Mouse (Mus musculus): ENCODE measurements around the gene Gm10100.
"Not testable (repeated sequence)": the region's sequence is repeated elsewhere in the genome, so short reads cannot be mapped to it uniquely, and the experiment has no call there.

Gene Gm10100

GRCm38 (mm10) chr10:77751254-77751653 lies 25.0 kb downstream of the Gm10100 start, which contains the start of gene Gm9736:
Gene Gm9736 (minus strand): TSS chr10:77751354.
- ATAC-seq (ENCODE audit: insufficient number of reproducible peaks, low FRiP score, low TSS enrichment), result not testable (repeated sequence)

DNA sequence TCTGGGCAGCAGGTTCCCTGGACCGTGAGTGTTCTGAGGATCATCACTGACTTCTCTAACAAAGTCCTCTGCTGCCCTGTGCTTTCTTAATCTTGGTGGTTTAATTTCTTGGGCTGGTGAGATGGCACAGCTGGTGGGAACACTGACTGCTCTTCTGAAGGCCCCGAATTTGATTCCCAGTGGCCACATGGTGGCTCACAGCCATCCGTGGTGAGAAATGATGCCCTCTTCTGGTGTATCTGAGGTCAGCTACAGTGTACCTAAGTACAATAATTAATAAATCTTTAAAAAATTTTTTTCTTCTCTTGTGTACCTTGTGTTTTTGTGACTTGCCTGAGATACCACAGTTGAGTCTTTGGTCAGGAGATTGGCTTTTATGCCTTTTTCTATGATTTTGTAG lies 26.0 kb downstream of the Gm10100 start:
- not testable (repeated sequence) for ATAC-seq (ENCODE audit: insufficient number of reproducible peaks, low FRiP score, low TSS enrichment)

DNA sequence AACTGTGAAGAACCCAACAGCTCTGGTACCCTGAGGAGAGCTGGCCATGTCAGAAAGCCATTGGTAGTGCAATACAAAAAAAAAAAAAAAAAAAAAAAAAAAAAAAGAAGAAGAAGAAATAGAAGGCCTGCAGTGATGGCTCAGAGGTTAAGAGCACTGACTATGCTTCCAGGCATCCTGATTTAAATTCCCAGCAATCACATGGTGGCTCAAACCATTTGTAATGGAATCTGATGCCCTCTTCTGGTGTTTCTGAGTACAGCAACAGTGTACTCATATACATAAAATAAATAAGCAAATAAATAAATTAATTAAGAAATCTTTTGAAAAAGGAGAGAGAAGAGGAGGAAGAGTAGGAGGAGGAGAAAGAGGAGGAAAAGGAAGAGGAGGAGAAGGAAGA lies 27.2 kb downstream of the Gm10100 start:
- no peak for ATAC-seq (ENCODE audit: insufficient number of reproducible peaks, low FRiP score, low TSS enrichment)

- ATAC-seq (ENCODE audit: insufficient number of reproducible peaks, low FRiP score, low TSS enrichment), result not testable (repeated sequence)
Observed at GRCm38 (mm10) chr10:77759582-77759981, 33.3 kb downstream of the Gm10100 start, which contains the start of gene Gm3233. Gene Gm3233 (minus strand): TSS chr10:77759682.

DNA sequence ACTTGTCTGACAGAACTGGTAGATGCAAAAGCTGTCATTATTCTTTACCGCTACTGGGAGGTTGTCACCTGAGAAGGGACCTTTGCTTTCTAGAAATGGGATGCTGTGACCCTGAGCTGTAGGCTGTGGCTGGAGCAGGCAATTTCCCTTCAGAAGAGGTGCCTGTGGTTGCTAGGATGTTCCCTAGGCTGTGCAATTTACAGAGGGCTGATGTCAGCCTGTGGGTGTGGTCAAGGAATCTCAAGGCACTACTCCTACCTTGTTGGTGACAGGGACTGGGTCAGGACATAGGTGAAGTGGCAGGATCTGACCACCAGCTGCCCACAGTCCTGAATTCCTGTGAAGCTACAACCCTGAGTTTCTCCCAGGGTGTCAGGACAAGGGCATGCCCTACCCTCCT lies 43.4 kb downstream of the Gm10100 start:
- ATAC-seq (ENCODE audit: insufficient number of reproducible peaks, low FRiP score, low TSS enrichment), result no peak

DNA sequence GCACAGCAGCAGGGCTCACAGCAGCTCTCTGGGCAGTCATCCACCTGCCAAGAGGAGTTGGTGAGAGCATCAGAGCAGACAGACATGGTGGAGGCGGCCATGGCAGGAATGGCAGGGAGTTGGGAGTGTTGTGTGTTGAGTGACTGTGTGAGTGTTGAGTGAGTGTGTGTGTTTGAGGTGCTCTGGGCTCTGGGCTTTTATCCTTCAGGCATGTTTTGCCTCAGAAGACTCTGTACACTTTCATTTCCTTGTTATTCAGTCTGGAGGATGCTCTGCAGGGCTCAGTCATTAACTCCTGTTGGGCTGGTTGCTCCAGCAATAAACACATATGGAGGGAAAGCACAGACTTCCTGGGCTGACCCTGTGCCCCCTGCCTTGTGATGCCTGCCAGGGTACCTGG lies 44.9 kb downstream of the Gm10100 start, which contains the start of gene Gm3238:
Gene Gm3238 (minus strand): TSS at position 101 of the 400 bp plus-strand sequence.
- not testable (repeated sequence) for ATAC-seq (ENCODE audit: insufficient number of reproducible peaks, low FRiP score, low TSS enrichment)

GRCm38 (mm10) chr10:77772142-77772541 lies 45.9 kb downstream of the Gm10100 start:
- ATAC-seq (ENCODE audit: insufficient number of reproducible peaks, low FRiP score, low TSS enrichment), result not testable (repeated sequence)
